Mouse (Mus musculus) spleen, postnatal 14 days (tissue): ENCODE results near the gene Vps33b.

ENCODE experiments used
- DNase-seq, 2 experiments: peaks; one replicate each; pipeline ENCODE4 v3.0.0; 2021 to 2022; ENCODE audit warnings: low spot score in 2 of 2

Gene Vps33b

GRCm38 (mm10) chr7:80268897-80269750 lies at the start of gene Vps33b:
Vps33b (plus strand) TSS chr7:80269649.
- peak; percentile 90 for DNase-seq

- no peak for DNase-seq
These were observed 49.1 kb upstream of the Vps33b start for GRCm38 (mm10) chr7:80220237-80220797.

- DNase-seq, result no peak
These were observed 48.2 kb upstream of the Vps33b start for GRCm38 (mm10) chr7:80221179-80221750.

- no peak for DNase-seq
These were observed 42.4 kb upstream of the Vps33b start for GRCm38 (mm10) chr7:80227065-80227464.

- no peak for DNase-seq
These were observed 39.3 kb upstream of the Vps33b start for GRCm38 (mm10) chr7:80230196-80230595.

GRCm38 (mm10) chr7:80231971-80232488 lies 37.4 kb upstream of the Vps33b start:
- DNase-seq, result no peak

GRCm38 (mm10) chr7:80232489-80233029 lies 36.9 kb upstream of the Vps33b start, which contains the start of the genes Cib1 and Gdpgp1:
Cib1 (minus strand) TSS chr7:80232813.
Gdpgp1 (plus strand) TSS chr7:80232865.
- DNase-seq, result peak; percentile 98

GRCm38 (mm10) chr7:80233799-80234198 lies 35.6 kb upstream of the Vps33b start:
- DNase-seq, result no peak

- DNase-seq, result no peak
These were observed 30.9 kb upstream of the Vps33b start for GRCm38 (mm10) chr7:80238542-80238941.

GRCm38 (mm10) chr7:80241661-80242060 lies 27.8 kb upstream of the Vps33b start:
- DNase-seq, result no peak

- DNase-seq, result no peak
These were observed 24.6 kb upstream of the Vps33b start for GRCm38 (mm10) chr7:80244851-80245250.

- peak; percentile 96 for DNase-seq
These were observed 23.2 kb upstream of the Vps33b start, which contains the start of gene Ttll13 for GRCm38 (mm10) chr7:80246148-80246721. Ttll13 (plus strand) TSS chr7:80246376.

GRCm38 (mm10) chr7:80246859-80247258 lies 22.6 kb upstream of the Vps33b start:
- DNase-seq, result no peak

GRCm38 (mm10) chr7:80252437-80252836 lies 17.0 kb upstream of the Vps33b start:
- DNase-seq, result no peak

GRCm38 (mm10) chr7:80252886-80253285 lies 16.6 kb upstream of the Vps33b start:
- DNase-seq, result no peak

GRCm38 (mm10) chr7:80255981-80256380 lies 13.5 kb upstream of the Vps33b start:
- DNase-seq, result no peak

- no peak for DNase-seq
These were observed 11.7 kb upstream of the Vps33b start for GRCm38 (mm10) chr7:80257706-80258105.

- DNase-seq, result peak; percentile 62 to 76
These were observed 8.7 kb upstream of the Vps33b start, which contains the start of gene Ngrn for GRCm38 (mm10) chr7:80260625-80261371. Ngrn (plus strand) TSS chr7:80261215.

GRCm38 (mm10) chr7:80261372-80261990 lies 8.0 kb upstream of the Vps33b start:
- DNase-seq, result no peak

GRCm38 (mm10) chr7:80264606-80265005 lies 4.8 kb upstream of the Vps33b start:
- no peak for DNase-seq
